Mouse (Mus musculus): Measurements from ENCODE around the gene Pik3ip1. TPM values are rescaled to one million over a fixed set of nuclear protein-coding genes. Genes with fewer than 3 reads are reported as not detected.

Gene Pik3ip1
- total RNA-seq (2023), result 12.8 and 17.3 TPM in 2 replicates

GRCm38 (mm10) chr11:3329891-3330451, at the start of gene Pik3ip1:
Gene Pik3ip1 (plus strand): TSS chr11:3330401.

GRCm38 (mm10) chr11:3288521-3289301, 41.5 kb upstream of the Pik3ip1 start, which contains the start of gene Patz1:
Gene Patz1 (plus strand): TSS chr11:3288874.

Other genes with a start within 250 kb of the Pik3ip1 start
- gene Sfi1, start 136.9 kb upstream of the Pik3ip1 start, total RNA-seq (2023), result 38.0 and 69.8 TPM in 2 replicates
- gene Eif4enif1, start 128.0 kb upstream of the Pik3ip1 start, total RNA-seq (2023), result 69.7 and 82.5 TPM in 2 replicates
- gene Drg1, start 64.0 kb upstream of the Pik3ip1 start, total RNA-seq (2023), result 30.1 and 38.4 TPM in 2 replicates
- gene Patz1, start 41.5 kb upstream of the Pik3ip1 start, total RNA-seq (2023), result 34.1 and 40.9 TPM in 2 replicates
- gene Limk2, start 78.8 kb downstream of the Pik3ip1 start, total RNA-seq (2023), result 50.4 and 59.0 TPM in 2 replicates
- 24.5 and 31.8 TPM in 2 replicates for gene Rnf185, start 122.0 kb downstream of the Pik3ip1 start, total RNA-seq (2023)
- gene Pla2g3, start 157.9 kb downstream of the Pik3ip1 start, total RNA-seq (2023), result not detected in 2 replicates
- 6.7 and 7.2 TPM in 2 replicates for gene Inpp5j, start 174.4 kb downstream of the Pik3ip1 start, total RNA-seq (2023)
- gene Selenom, start 184.3 kb downstream of the Pik3ip1 start, total RNA-seq (2023), result 3.6 TPM in 2 replicates
- gene Smtn, start 210.2 kb downstream of the Pik3ip1 start, total RNA-seq (2023), result 12.8 and 18.3 TPM in 2 replicates

All from neutrophil, adult 65 days (primary cell).